Mouse (Mus musculus) limb, embryonic 14.5 days (tissue): ENCODE measurements around the gene Thsd7a. TPM values are rescaled to one million over a fixed set of nuclear protein-coding genes. Genes with fewer than 3 reads are reported as not detected.

Experiments
- ATAC-seq: fragments of 200-750 bp; cut with Nextera tagmentation; 2 replicates; pipeline ENCODE4 v1.8.0; 2017; ENCODE audit warnings: low read depth, moderate number of reproducible peaks, moderate TSS enrichment; ENCODE audit not compliant: low FRiP score
- DNase-seq: peaks from one replicate; pipeline ENCODE4 v3.0.0-alpha.2; 2015; ENCODE audit warnings: low spot score
- H3K27ac ChIP-seq: fragments of 300-500 bp; sonication (generic); replicated peaks from 2 replicates; pipeline ENCODE4 v1.5.1; 2014; ENCODE audit warnings: low read depth, mild to moderate bottlenecking, low read length, moderate library complexity, mixed read lengths
- H3K27me3 ChIP-seq: fragments of 300-500 bp; sonication (generic); 2 replicates; pipeline ENCODE4 v1.6.1; 2014; ENCODE audit warnings: low read length, mixed read lengths; ENCODE audit not compliant: control insufficient read depth, insufficient read depth
- H3K36me3 ChIP-seq: fragments of 300-500 bp; sonication (generic); 2 replicates; pipeline ENCODE4 v1.6.1; 2014; ENCODE audit warnings: mild to moderate bottlenecking, low read length, moderate library complexity, mixed read lengths; ENCODE audit not compliant: control insufficient read depth, insufficient read depth
- H3K4me1 ChIP-seq: fragments of 300-500 bp; sonication (generic); 2 replicates; pipeline ENCODE4 v1.6.1; 2014; ENCODE audit warnings: antibody characterized with exemption, low read length, mixed read lengths; ENCODE audit not compliant: control insufficient read depth, insufficient read depth
- H3K4me2 ChIP-seq: fragments of 300-500 bp; sonication (generic); replicated peaks from 2 replicates; pipeline ENCODE4 v1.6.1; 2014; ENCODE audit warnings: low read depth, mild to moderate bottlenecking, low read length, moderate library complexity; ENCODE audit not compliant: severe bottlenecking
- H3K4me3 ChIP-seq: fragments of 300-500 bp; sonication (generic); replicated peaks from 2 replicates; pipeline ENCODE4 v1.5.1; 2014; ENCODE audit warnings: low read length
- H3K9ac ChIP-seq: fragments of 300-500 bp; sonication (generic); 2 replicates; pipeline ENCODE4 v1.6.1; 2014; ENCODE audit warnings: mild to moderate bottlenecking, low read depth, low read length, moderate library complexity; ENCODE audit not compliant: severe bottlenecking
- H3K9me3 ChIP-seq: fragments of 300-500 bp; sonication (generic); 2 replicates; pipeline ENCODE4 v1.6.1; 2016; ENCODE audit warnings: low read length; ENCODE audit not compliant: control insufficient read depth
- POLR2A ChIP-seq: fragments of 200-500 bp; IDR thresholded peaks from 2 replicates; pipeline ENCODE4 v1.8.0; 2012; ENCODE audit warnings: inconsistent platforms, mild to moderate bottlenecking, moderate library complexity, borderline replicate concordance; ENCODE audit not compliant: insufficient read depth, insufficient read length; ENCODE audit errors: extremely low read depth
- WGBS: fragments of 180-500 bp; shearing (Covaris S2); extraction: QIAGEN DNeasy Blood & Tissue Kit; methylation state at CpG from one replicate; pipeline ENCODE4 v1.1.7; 2014; 5-methylcytosine and 5-hydroxymethylcytosine counted together
- polyA plus RNA-seq, 2 experiments: library from polyadenylated mRNA; depleted of rRNA in 1 of 2; stranded (reverse) in 1 of 2; unstranded in 1 of 2; fragments of >200 nt; fragmentation: Nextera tagmentation in 1 of 2; extraction: Ambion mirVana in 1 of 2; gene quantifications; 2 replicates each; pipeline versions ENCODE4 v1.2.1 to v1.2.3; 2012 to 2014

The Thsd7a gene
- polyA plus RNA-seq, 2 experiments: 3.0 to 5.5 TPM

DNA sequence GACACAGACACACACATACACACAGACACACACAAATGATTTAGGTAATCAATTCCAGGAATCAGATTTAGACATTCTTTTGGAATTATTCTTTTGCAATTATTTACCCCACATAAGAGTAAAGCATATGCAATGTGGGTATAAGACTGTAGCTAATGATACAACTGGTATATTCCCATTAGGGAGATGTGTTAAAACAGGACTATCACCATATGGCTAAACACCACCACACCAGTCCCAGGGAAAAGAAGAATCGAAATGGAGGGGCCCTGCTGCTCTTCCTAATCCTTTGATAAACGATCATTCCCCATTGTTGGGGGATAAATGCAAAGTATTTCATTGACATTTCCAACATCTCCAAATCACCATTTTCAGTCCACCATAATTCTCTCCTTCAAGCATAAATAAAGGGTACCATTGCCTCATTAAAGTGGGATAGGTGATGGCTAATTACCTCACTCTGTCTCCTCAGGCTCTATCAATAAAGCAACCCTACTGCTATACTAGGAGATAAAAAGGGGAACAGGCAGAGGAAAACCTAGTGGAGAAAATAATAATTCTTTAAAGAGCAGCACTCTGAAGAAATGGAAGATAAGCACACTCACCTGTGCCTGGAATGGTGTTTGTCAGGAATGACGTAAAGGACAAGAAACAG is 400.0 kb downstream of the Thsd7a start:
- no peak overlapping the region for H3K4me2 ChIP-seq
- 68% methylated on average over 3 of the region's 3 CpGs for WGBS
- H3K9me3 ChIP-seq: no peaks in the 10 kb centered on the region
- H3K9ac ChIP-seq: no peak overlapping the region
- H3K4me1 ChIP-seq: no peaks in the 10 kb centered on the region
- H3K27me3 ChIP-seq: no peaks in the 10 kb centered on the region
- no peak for DNase-seq
- H3K4me3 ChIP-seq: no peak overlapping the region
- no peak for TF ChIP-seq POLR2A
- H3K27ac ChIP-seq: no peak overlapping the region
- no peaks in the 10 kb centered on the region for H3K36me3 ChIP-seq
- ATAC-seq: no peak

GRCm38 (mm10) chr6:12348667-12349066 is 400.5 kb downstream of the Thsd7a start:
- Histone ChIP-seq H3K27ac (no peak overlapping the region), H3K27me3 (no peaks in the 10 kb centered on the region), H3K9ac (no peak overlapping the region), H3K4me1 (no peaks in the 10 kb centered on the region), H3K9me3 (no peaks in the 10 kb centered on the region), H3K4me3 (no peak overlapping the region), H3K36me3 (no peaks in the 10 kb centered on the region), H3K4me2 (no peak overlapping the region)
- ATAC-seq: no peak
- TF ChIP-seq POLR2A: no peak
- no peak for DNase-seq

DNA sequence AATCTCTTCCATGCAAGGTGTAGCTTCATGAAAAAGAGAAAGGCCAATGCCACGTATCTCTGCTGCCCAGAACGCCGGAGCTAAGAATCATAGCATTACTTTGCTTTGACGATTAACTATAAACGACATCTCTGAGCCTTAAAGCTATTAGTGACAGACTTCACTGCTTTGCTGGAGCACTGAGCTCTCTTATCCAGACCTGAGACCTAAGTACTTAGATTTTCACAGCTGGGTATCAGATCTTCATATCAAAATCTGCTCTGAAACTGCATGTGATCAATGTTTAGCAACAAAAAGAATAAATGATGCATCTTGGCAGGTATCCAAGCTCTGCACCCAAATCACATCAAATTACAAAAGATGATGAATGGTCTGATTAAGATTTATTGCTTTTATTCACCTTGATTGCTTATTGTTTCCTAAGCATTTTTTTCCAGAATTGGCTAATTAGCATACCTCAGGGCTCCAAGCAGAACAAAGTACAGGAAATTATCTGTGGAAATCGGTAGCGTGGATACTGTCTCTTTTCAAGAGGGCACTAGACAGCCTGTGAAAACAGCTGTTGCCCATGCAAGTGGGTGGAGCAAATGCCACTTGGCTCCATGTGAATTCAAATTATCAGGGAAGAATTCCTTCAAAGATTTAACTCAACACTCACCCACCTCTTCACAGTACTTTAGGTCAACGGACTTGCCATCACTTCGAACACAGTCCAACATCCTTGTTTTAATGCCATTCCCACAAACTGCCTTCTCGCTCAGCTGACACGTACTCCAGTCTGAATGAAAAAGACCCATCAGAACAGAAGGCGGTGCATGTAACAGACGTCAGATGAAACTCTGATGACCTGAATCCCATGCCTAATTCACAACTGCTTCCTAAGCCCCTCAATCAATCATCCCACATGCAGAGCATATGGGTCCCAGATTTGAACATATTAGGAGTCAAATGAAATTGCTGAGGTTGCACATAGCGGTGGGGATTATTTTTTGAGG is 412.3 kb downstream of the Thsd7a start:
- WGBS: 70% methylated on average over 14 of the region's 14 CpGs
- DNase-seq: no peak
- ATAC-seq: no peak
- H3K4me3 ChIP-seq: no peak overlapping the region
- H3K4me2 ChIP-seq: no peak overlapping the region
- H3K9ac ChIP-seq: no peak overlapping the region
- no peak overlapping the region for H3K27ac ChIP-seq
- TF ChIP-seq POLR2A: no peak
- H3K9me3 ChIP-seq: no peaks in the 10 kb centered on the region
- H3K4me1 ChIP-seq: no peaks in the 10 kb centered on the region
- no peaks in the 10 kb centered on the region for H3K36me3 ChIP-seq
- H3K27me3 ChIP-seq: no peaks in the 10 kb centered on the region

DNA sequence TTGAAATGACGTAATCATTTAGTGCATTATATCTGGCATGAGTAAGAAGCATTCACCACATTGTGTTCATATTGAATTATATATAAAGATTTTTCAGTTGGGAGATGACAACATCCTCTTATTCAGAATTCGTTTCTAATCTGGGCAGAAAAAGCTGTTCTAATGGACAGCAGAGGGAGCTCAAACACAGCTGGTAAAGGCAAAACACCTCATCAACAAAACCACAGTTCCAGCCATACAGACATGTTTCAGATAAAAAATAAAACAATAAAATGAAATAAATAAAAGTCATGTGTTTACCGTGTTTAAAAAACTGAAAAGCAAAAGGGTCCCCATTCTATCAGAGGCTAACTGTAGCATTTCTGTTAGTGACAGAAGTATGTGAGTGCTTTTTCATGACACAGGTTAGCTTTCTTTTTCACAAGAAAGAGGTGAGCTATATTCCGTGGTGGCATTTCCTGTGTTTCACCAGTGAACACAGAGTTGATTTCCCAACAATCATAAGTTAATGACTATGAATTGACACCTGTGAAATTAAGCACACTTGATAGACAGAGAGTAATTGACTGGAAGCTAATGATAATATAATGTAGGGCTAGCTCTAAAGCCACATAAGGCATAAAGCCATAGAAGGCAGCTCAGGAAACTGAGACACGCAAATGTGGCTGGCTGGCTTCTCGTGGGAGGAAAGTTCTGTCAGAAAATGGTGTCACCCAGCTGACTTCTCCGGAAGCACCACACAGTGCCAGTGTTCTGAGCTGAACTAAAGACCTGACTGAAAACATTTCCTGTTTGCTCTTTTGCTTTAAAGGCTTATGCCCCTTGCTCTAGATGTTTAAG is 433.9 kb downstream of the Thsd7a start:
- H3K27me3 ChIP-seq: no peaks in the 10 kb centered on the region
- 53% methylated on average over 7 of the region's 7 CpGs for WGBS
- peak; percentile 47; the same call in 1 of the 2 replicates for ATAC-seq

DNA sequence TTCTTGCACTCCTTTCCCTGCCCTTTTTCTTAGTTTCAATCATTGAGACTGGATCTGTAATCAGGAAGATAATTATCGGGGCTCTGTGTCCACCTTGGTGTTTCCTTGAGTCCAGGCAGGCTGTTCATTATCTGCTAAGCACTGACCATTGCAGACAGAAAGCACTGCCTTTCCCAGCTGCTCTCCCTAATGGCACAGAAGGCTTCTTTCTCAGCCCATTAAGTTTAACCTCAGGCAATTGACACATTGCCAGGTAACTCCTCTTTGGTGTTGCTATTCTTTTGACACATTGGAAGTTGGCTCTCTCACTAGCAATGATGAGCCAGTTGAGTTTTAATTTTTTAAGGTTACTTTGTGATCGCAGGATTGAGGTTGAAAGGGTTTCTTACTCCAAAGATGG is 441.7 kb downstream of the Thsd7a start:
- no peak overlapping the region for H3K4me2 ChIP-seq
- ATAC-seq (no peak), DNase-seq (no peak)
- H3K9me3 ChIP-seq: peaks cover 5% of the 10 kb centered on the region; the same call in 1 of the 2 replicates
- H3K27ac ChIP-seq: no peak overlapping the region
- 84% methylated on average over 2 of the region's 2 CpGs for WGBS
- H3K9ac ChIP-seq: no peak overlapping the region
- no peaks in the 10 kb centered on the region for H3K27me3 ChIP-seq
- H3K36me3 ChIP-seq: no peaks in the 10 kb centered on the region
- no peak for TF ChIP-seq POLR2A
- no peak overlapping the region for H3K4me3 ChIP-seq
- no peaks in the 10 kb centered on the region for H3K4me1 ChIP-seq

More for the DNA sequence above, 433.9 kb downstream of the Thsd7a start:
- no peak overlapping the region for H3K4me2 ChIP-seq
- H3K36me3 ChIP-seq: no peaks in the 10 kb centered on the region
- no peak overlapping the region for H3K9ac ChIP-seq
- no peak overlapping the region for H3K27ac ChIP-seq
- DNase-seq: peak; percentile 55
- H3K4me1 ChIP-seq: no peaks in the 10 kb centered on the region
- H3K4me3 ChIP-seq: no peak overlapping the region
- no peak for TF ChIP-seq POLR2A
- no peaks in the 10 kb centered on the region for H3K9me3 ChIP-seq
